Mouse (Mus musculus): Measurements from ENCODE around the gene Uck2. TPM values are rescaled to one million over a fixed set of nuclear protein-coding genes. Genes with fewer than 3 reads are reported as not detected.

Gene Uck2
- polyA plus RNA-seq, 1 experiment from 2014 or later = 53.0 TPM

GRCm38 (mm10) chr1:167256724-167257302 lies 28.3 kb downstream of the Uck2 start:
- H3K4me1 ChIP-seq (replicated peaks; ENCODE audit: control insufficient read depth, insufficient read depth, low read length) = 0 out of 2 replicates have a peak, but pooled peaks cover 4% of the 10 kb centered on the region
- 66% methylated on average over 15 of the region's 15 CpGs for WGBS
- H3K27me3 ChIP-seq (replicated peaks; ENCODE audit: control insufficient read depth, insufficient read depth, low read length) = no peaks in the 10 kb centered on the region
- H3K27ac ChIP-seq (ENCODE audit: low read depth) = no peak overlapping the region
- DNase-seq (ENCODE audit: low spot score) (no peak), ATAC-seq (replicated peaks; ENCODE audit: low FRiP score, low TSS enrichment, low read depth) (no peak)
- no peaks in the 10 kb centered on the region for H3K9me3 ChIP-seq (ENCODE audit: control insufficient read depth, low read length)
- no peak overlapping the region for H3K4me3 ChIP-seq (ENCODE audit: low read depth, low read length)
- no peak overlapping the region for H3K4me2 ChIP-seq (ENCODE audit: low read length)
- no peak overlapping the region for H3K9ac ChIP-seq (ENCODE audit: low read length)
- H3K36me3 ChIP-seq (ENCODE audit: control insufficient read depth, insufficient read depth, low read length) = no peaks in the 10 kb centered on the region

GRCm38 (mm10) chr1:167253579-167253978 lies 31.5 kb downstream of the Uck2 start:
- no peak for ATAC-seq (replicated peaks; ENCODE audit: low FRiP score, low TSS enrichment, low read depth)
- H3K36me3 ChIP-seq (ENCODE audit: control insufficient read depth, insufficient read depth, low read length) = no peaks in the 10 kb centered on the region
- 90% methylated on average over 12 of the region's 12 CpGs for WGBS
- no peak overlapping the region for H3K9ac ChIP-seq (ENCODE audit: low read length)
- H3K9me3 ChIP-seq (ENCODE audit: control insufficient read depth, low read length) = no peaks in the 10 kb centered on the region
- no peaks in the 10 kb centered on the region for H3K27me3 ChIP-seq (replicated peaks; ENCODE audit: control insufficient read depth, insufficient read depth, low read length)
- H3K4me3 ChIP-seq (ENCODE audit: low read depth, low read length) = no peak overlapping the region
- no peak overlapping the region for H3K4me2 ChIP-seq (ENCODE audit: low read length)
- no peak for DNase-seq (ENCODE audit: low spot score)
- H3K4me1 ChIP-seq (replicated peaks; ENCODE audit: control insufficient read depth, insufficient read depth, low read length) = 0 out of 2 replicates have a peak, but pooled peaks cover 4% of the 10 kb centered on the region
- no peak overlapping the region for H3K27ac ChIP-seq (ENCODE audit: low read depth)

GRCm38 (mm10) chr1:167249881-167250280 lies 35.2 kb downstream of the Uck2 start:
- H3K4me2 ChIP-seq (ENCODE audit: low read length) = no peak overlapping the region
- ATAC-seq (replicated peaks; ENCODE audit: low FRiP score, low TSS enrichment, low read depth) (no peak), DNase-seq (ENCODE audit: low spot score) (no peak)
- H3K9ac ChIP-seq (ENCODE audit: low read length) = no peak overlapping the region
- H3K27ac ChIP-seq (ENCODE audit: low read depth) = no peak overlapping the region
- no peaks in the 10 kb centered on the region for H3K36me3 ChIP-seq (ENCODE audit: control insufficient read depth, insufficient read depth, low read length)
- WGBS = 89% methylated on average over 8 of the region's 8 CpGs
- H3K4me1 ChIP-seq (replicated peaks; ENCODE audit: control insufficient read depth, insufficient read depth, low read length) = peaks cover 24% of the 10 kb centered on the region
- H3K27me3 ChIP-seq (replicated peaks; ENCODE audit: control insufficient read depth, insufficient read depth, low read length) = no peaks in the 10 kb centered on the region
- H3K4me3 ChIP-seq (ENCODE audit: low read depth, low read length) = no peak overlapping the region
- H3K9me3 ChIP-seq (ENCODE audit: control insufficient read depth, low read length) = no peaks in the 10 kb centered on the region

DNA sequence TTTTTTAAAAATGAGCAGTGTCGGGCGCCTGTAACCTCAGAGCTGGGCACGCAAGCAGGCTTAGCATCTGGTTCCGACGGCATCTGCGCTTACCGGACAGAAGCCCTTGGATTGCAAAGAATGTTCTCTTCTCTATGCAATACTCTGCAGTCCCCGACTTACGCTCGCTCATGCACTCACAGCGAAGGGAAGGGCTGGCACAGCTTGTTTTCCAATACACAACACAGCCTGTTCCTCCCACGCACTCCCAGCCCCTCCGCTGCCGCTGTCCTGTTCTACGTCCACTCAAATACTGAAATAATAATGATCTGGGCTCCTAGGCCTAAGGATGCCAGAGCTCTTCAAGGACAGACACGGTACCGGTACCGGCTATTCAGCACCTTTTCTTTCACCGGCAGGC lies 35.9 kb downstream of the Uck2 start:
- Histone ChIP-seq H3K36me3 (ENCODE audit: control insufficient read depth, insufficient read depth, low read length) (no peaks in the 10 kb centered on the region), H3K4me3 (ENCODE audit: low read depth, low read length) (no peak overlapping the region), H3K9me3 (ENCODE audit: control insufficient read depth, low read length) (no peaks in the 10 kb centered on the region), H3K4me2 (ENCODE audit: low read length) (no peak overlapping the region), H3K27me3 (replicated peaks; ENCODE audit: control insufficient read depth, insufficient read depth, low read length) (no peaks in the 10 kb centered on the region), H3K27ac (ENCODE audit: low read depth) (no peak overlapping the region), H3K4me1 (replicated peaks; ENCODE audit: control insufficient read depth, insufficient read depth, low read length) (peaks cover 28% of the 10 kb centered on the region), H3K9ac (ENCODE audit: low read length) (no peak overlapping the region)
- DNase-seq (ENCODE audit: low spot score) = no peak
- ATAC-seq (replicated peaks; ENCODE audit: low FRiP score, low TSS enrichment, low read depth) = no peak
- WGBS = 64% methylated on average over 19 of the region's 19 CpGs

- H3K36me3 ChIP-seq (ENCODE audit: control insufficient read depth, insufficient read depth, low read length) = no peaks in the 10 kb centered on the region
- H3K27ac ChIP-seq (ENCODE audit: low read depth) = no peak overlapping the region
- ATAC-seq (replicated peaks; ENCODE audit: low FRiP score, low TSS enrichment, low read depth) (no peak), DNase-seq (ENCODE audit: low spot score) (no peak)
- H3K9me3 ChIP-seq (ENCODE audit: control insufficient read depth, low read length) = no peaks in the 10 kb centered on the region
- H3K4me3 ChIP-seq (ENCODE audit: low read depth, low read length) = no peak overlapping the region
- no peak overlapping the region for H3K9ac ChIP-seq (ENCODE audit: low read length)
- 85% methylated on average over 9 of the region's 9 CpGs for WGBS
- H3K27me3 ChIP-seq (replicated peaks; ENCODE audit: control insufficient read depth, insufficient read depth, low read length) = no peaks in the 10 kb centered on the region
- H3K4me2 ChIP-seq (ENCODE audit: low read length) = no peak overlapping the region
- peaks cover 31% of the 10 kb centered on the region for H3K4me1 ChIP-seq (replicated peaks; ENCODE audit: control insufficient read depth, insufficient read depth, low read length)
Measured at GRCm38 (mm10) chr1:167247886-167248285, 37.2 kb downstream of the Uck2 start.

DNA sequence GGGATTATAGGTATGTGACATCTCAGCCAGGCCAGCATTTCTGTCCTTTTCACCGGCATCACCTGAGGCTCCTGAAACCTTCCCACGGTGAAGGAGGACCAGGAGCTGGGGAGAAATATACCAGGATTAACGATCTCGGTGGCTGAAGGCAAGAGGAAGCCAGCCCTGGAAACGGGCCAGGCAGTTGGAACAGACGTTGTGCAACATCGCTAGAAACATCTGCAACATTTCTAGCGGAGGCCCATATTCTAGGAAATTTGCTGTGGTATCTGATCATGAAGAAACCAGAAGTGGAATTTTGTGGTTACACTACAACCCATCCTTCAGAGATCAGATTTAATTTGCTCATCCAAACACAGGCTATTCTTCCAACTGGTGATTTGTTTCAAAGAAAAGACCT lies 38.1 kb downstream of the Uck2 start:
- Histone ChIP-seq H3K27ac (ENCODE audit: low read depth) (no peak overlapping the region), H3K4me2 (ENCODE audit: low read length) (no peak overlapping the region; the same call in 1 of the 2 replicates), H3K4me1 (replicated peaks; ENCODE audit: control insufficient read depth, insufficient read depth, low read length) (peaks cover 31% of the 10 kb centered on the region), H3K27me3 (replicated peaks; ENCODE audit: control insufficient read depth, insufficient read depth, low read length) (no peaks in the 10 kb centered on the region), H3K9me3 (ENCODE audit: control insufficient read depth, low read length) (no peaks in the 10 kb centered on the region), H3K4me3 (ENCODE audit: low read depth, low read length) (no peak overlapping the region), H3K36me3 (ENCODE audit: control insufficient read depth, insufficient read depth, low read length) (no peaks in the 10 kb centered on the region), H3K9ac (ENCODE audit: low read length) (no peak overlapping the region)
- ATAC-seq (replicated peaks; ENCODE audit: low FRiP score, low TSS enrichment, low read depth) (no peak), DNase-seq (ENCODE audit: low spot score) (peak; percentile 77)
- 25% methylated on average over 8 of the region's 8 CpGs for WGBS

- DNase-seq (ENCODE audit: low spot score) = no peak
- H3K36me3 ChIP-seq (ENCODE audit: control insufficient read depth, insufficient read depth, low read length) = no peaks in the 10 kb centered on the region
- H3K9ac ChIP-seq (ENCODE audit: low read length) = no peak overlapping the region
- no peak overlapping the region for H3K4me2 ChIP-seq (ENCODE audit: low read length)
- H3K27me3 ChIP-seq (replicated peaks; ENCODE audit: control insufficient read depth, insufficient read depth, low read length) = no peaks in the 10 kb centered on the region
- no peak overlapping the region for H3K27ac ChIP-seq (ENCODE audit: low read depth)
- H3K9me3 ChIP-seq (ENCODE audit: control insufficient read depth, low read length) = no peaks in the 10 kb centered on the region
- H3K4me3 ChIP-seq (ENCODE audit: low read depth, low read length) = no peak overlapping the region
- no peak for ATAC-seq (replicated peaks; ENCODE audit: low FRiP score, low TSS enrichment, low read depth)
- peaks cover 31% of the 10 kb centered on the region for H3K4me1 ChIP-seq (replicated peaks; ENCODE audit: control insufficient read depth, insufficient read depth, low read length)
- WGBS = 82% methylated on average over 9 of the region's 9 CpGs
Measured at GRCm38 (mm10) chr1:167246275-167246674, 38.8 kb downstream of the Uck2 start.

- Histone ChIP-seq H3K36me3 (ENCODE audit: control insufficient read depth, insufficient read depth, low read length) (no peaks in the 10 kb centered on the region), H3K9me3 (ENCODE audit: control insufficient read depth, low read length) (no peaks in the 10 kb centered on the region), H3K4me1 (replicated peaks; ENCODE audit: control insufficient read depth, insufficient read depth, low read length) (peaks cover 31% of the 10 kb centered on the region), H3K4me2 (ENCODE audit: low read length) (no peak overlapping the region), H3K27ac (ENCODE audit: low read depth) (no peak overlapping the region), H3K9ac (ENCODE audit: low read length) (no peak overlapping the region), H3K4me3 (ENCODE audit: low read depth, low read length) (no peak overlapping the region), H3K27me3 (replicated peaks; ENCODE audit: control insufficient read depth, insufficient read depth, low read length) (no peaks in the 10 kb centered on the region)
- no peak for DNase-seq (ENCODE audit: low spot score)
- 48% methylated on average over 9 of the region's 9 CpGs for WGBS
- no peak for ATAC-seq (replicated peaks; ENCODE audit: low FRiP score, low TSS enrichment, low read depth)
Measured at GRCm38 (mm10) chr1:167245180-167245641, 39.9 kb downstream of the Uck2 start.

- H3K4me2 ChIP-seq (ENCODE audit: low read length) = no peak overlapping the region
- H3K27ac ChIP-seq (ENCODE audit: low read depth) = no peak overlapping the region
- no peak overlapping the region for H3K9ac ChIP-seq (ENCODE audit: low read length)
- no peaks in the 10 kb centered on the region for H3K9me3 ChIP-seq (ENCODE audit: control insufficient read depth, low read length)
- ATAC-seq (replicated peaks; ENCODE audit: low FRiP score, low TSS enrichment, low read depth) = no peak
- peaks cover 25% of the 10 kb centered on the region for H3K4me1 ChIP-seq (replicated peaks; ENCODE audit: control insufficient read depth, insufficient read depth, low read length)
- H3K27me3 ChIP-seq (replicated peaks; ENCODE audit: control insufficient read depth, insufficient read depth, low read length) = no peaks in the 10 kb centered on the region
- H3K4me3 ChIP-seq (ENCODE audit: low read depth, low read length) = no peak overlapping the region
- 42% methylated on average over 7 of the region's 7 CpGs for WGBS
- no peaks in the 10 kb centered on the region for H3K36me3 ChIP-seq (ENCODE audit: control insufficient read depth, insufficient read depth, low read length)
- DNase-seq (ENCODE audit: low spot score) = no peak
Measured at GRCm38 (mm10) chr1:167242191-167242681, 42.9 kb downstream of the Uck2 start.

All from intestine, embryonic 14.5 days (tissue).